Mouse (Mus musculus): Measurements from ENCODE around the gene Mdga2. TPM values are rescaled to one million over a fixed set of nuclear protein-coding genes. Genes with fewer than 3 reads are reported as not detected.

Gene Mdga2
- polyA plus RNA-seq, 1 experiment from 2014 or later: 0.08 TPM

GRCm38 (mm10) chr12:66853167-66853566 is 369.2 kb downstream of the Mdga2 start:
- Histone ChIP-seq H3K4me2 (replicated peaks; ENCODE audit: low read depth, low read length) (no peak overlapping the region), H3K9ac (replicated peaks; ENCODE audit: low read depth) (no peak overlapping the region), H3K36me3 (ENCODE audit: insufficient read depth, low read length) (no peaks in the 10 kb centered on the region), H3K27ac (ENCODE audit: low read length) (no peak overlapping the region), H3K27me3 (replicated peaks; ENCODE audit: insufficient read depth, low read length) (no peaks in the 10 kb centered on the region), H3K9me3 (ENCODE audit: low read length) (no peaks in the 10 kb centered on the region), H3K4me1 (ENCODE audit: insufficient read depth, low read depth, low read length) (no peaks in the 10 kb centered on the region), H3K4me3 (ENCODE audit: low read depth, low read length) (no peak overlapping the region)
- 18% methylated on average over 3 of the region's 3 CpGs for WGBS
- peak; percentile 9 for DNase-seq (ENCODE audit: low spot score)
- ATAC-seq: no peak
- TF ChIP-seq EP300 (IDR thresholded peaks at IDR 0.05) (no peak), CTCF (IDR thresholded peaks at IDR 0.05) (peak; percentile 63)

- ATAC-seq (no peak), DNase-seq (ENCODE audit: low spot score) (no peak)
- no peak overlapping the region for H3K9ac ChIP-seq (replicated peaks; ENCODE audit: low read depth)
- no peaks in the 10 kb centered on the region for H3K27me3 ChIP-seq (replicated peaks; ENCODE audit: insufficient read depth, low read length)
- H3K4me2 ChIP-seq (replicated peaks; ENCODE audit: low read depth, low read length): no peak overlapping the region
- H3K27ac ChIP-seq (ENCODE audit: low read length): no peak overlapping the region
- H3K9me3 ChIP-seq (ENCODE audit: low read length): no peaks in the 10 kb centered on the region
- no peak overlapping the region for H3K4me3 ChIP-seq (ENCODE audit: low read depth, low read length)
- TF ChIP-seq CTCF (IDR thresholded peaks at IDR 0.05): no peak
- TF ChIP-seq EP300 (IDR thresholded peaks at IDR 0.05): no peak
- WGBS: 42% methylated on average over 3 of the region's 3 CpGs
- no peaks in the 10 kb centered on the region for H3K36me3 ChIP-seq (ENCODE audit: insufficient read depth, low read length)
- no peaks in the 10 kb centered on the region for H3K4me1 ChIP-seq (ENCODE audit: insufficient read depth, low read depth, low read length)
Measured at GRCm38 (mm10) chr12:66840336-66840735, 382.0 kb downstream of the Mdga2 start.

- Histone ChIP-seq H3K4me2 (replicated peaks; ENCODE audit: low read depth, low read length) (no peak overlapping the region), H3K9me3 (ENCODE audit: low read length) (no peaks in the 10 kb centered on the region), H3K4me1 (ENCODE audit: insufficient read depth, low read depth, low read length) (no peaks in the 10 kb centered on the region), H3K36me3 (ENCODE audit: insufficient read depth, low read length) (no peaks in the 10 kb centered on the region), H3K9ac (replicated peaks; ENCODE audit: low read depth) (no peak overlapping the region), H3K27me3 (replicated peaks; ENCODE audit: insufficient read depth, low read length) (no peaks in the 10 kb centered on the region), H3K27ac (ENCODE audit: low read length) (no peak overlapping the region), H3K4me3 (ENCODE audit: low read depth, low read length) (no peak overlapping the region)
- DNase-seq (ENCODE audit: low spot score) (no peak), ATAC-seq (no peak)
- no peak for TF ChIP-seq CTCF (IDR thresholded peaks at IDR 0.05)
- TF ChIP-seq EP300 (IDR thresholded peaks at IDR 0.05): no peak
Measured at GRCm38 (mm10) chr12:66755653-66756052, 466.7 kb downstream of the Mdga2 start.

- Histone ChIP-seq H3K4me1 (ENCODE audit: insufficient read depth, low read depth, low read length) (no peaks in the 10 kb centered on the region), H3K4me3 (ENCODE audit: low read depth, low read length) (no peak overlapping the region), H3K4me2 (replicated peaks; ENCODE audit: low read depth, low read length) (no peak overlapping the region), H3K9me3 (ENCODE audit: low read length) (no peaks in the 10 kb centered on the region), H3K27me3 (replicated peaks; ENCODE audit: insufficient read depth, low read length) (no peaks in the 10 kb centered on the region), H3K27ac (ENCODE audit: low read length) (no peak overlapping the region), H3K9ac (replicated peaks; ENCODE audit: low read depth) (no peak overlapping the region), H3K36me3 (ENCODE audit: insufficient read depth, low read length) (no peaks in the 10 kb centered on the region)
- no peak for ATAC-seq
- TF ChIP-seq CTCF (IDR thresholded peaks at IDR 0.05) (no peak), EP300 (IDR thresholded peaks at IDR 0.05) (no peak)
- no peak for DNase-seq (ENCODE audit: low spot score)
- WGBS: 39% methylated on average over 3 of the region's 3 CpGs
Measured at GRCm38 (mm10) chr12:66734536-66734935, 487.8 kb downstream of the Mdga2 start.

GRCm38 (mm10) chr12:66724474-66724873 is 497.9 kb downstream of the Mdga2 start:
- Histone ChIP-seq H3K27ac (ENCODE audit: low read length) (no peak overlapping the region), H3K9me3 (ENCODE audit: low read length) (no peaks in the 10 kb centered on the region), H3K27me3 (replicated peaks; ENCODE audit: insufficient read depth, low read length) (no peaks in the 10 kb centered on the region), H3K4me3 (ENCODE audit: low read depth, low read length) (no peak overlapping the region), H3K9ac (replicated peaks; ENCODE audit: low read depth) (no peak overlapping the region), H3K4me2 (replicated peaks; ENCODE audit: low read depth, low read length) (no peak overlapping the region), H3K36me3 (ENCODE audit: insufficient read depth, low read length) (no peaks in the 10 kb centered on the region), H3K4me1 (ENCODE audit: insufficient read depth, low read depth, low read length) (no peaks in the 10 kb centered on the region)
- TF ChIP-seq CTCF (IDR thresholded peaks at IDR 0.05): no peak
- TF ChIP-seq EP300 (IDR thresholded peaks at IDR 0.05): no peak
- WGBS: 71% methylated on average over 2 of the region's 2 CpGs
- DNase-seq (ENCODE audit: low spot score): no peak
- ATAC-seq: no peak

- Histone ChIP-seq H3K4me1 (ENCODE audit: insufficient read depth, low read depth, low read length) (no peaks in the 10 kb centered on the region), H3K27ac (ENCODE audit: low read length) (no peak overlapping the region), H3K4me3 (ENCODE audit: low read depth, low read length) (no peak overlapping the region), H3K4me2 (replicated peaks; ENCODE audit: low read depth, low read length) (no peak overlapping the region), H3K27me3 (replicated peaks; ENCODE audit: insufficient read depth, low read length) (no peaks in the 10 kb centered on the region), H3K36me3 (ENCODE audit: insufficient read depth, low read length) (no peaks in the 10 kb centered on the region), H3K9me3 (ENCODE audit: low read length) (no peaks in the 10 kb centered on the region), H3K9ac (replicated peaks; ENCODE audit: low read depth) (no peak overlapping the region)
- ATAC-seq: no peak
- no peak for DNase-seq (ENCODE audit: low spot score)
- TF ChIP-seq EP300 (IDR thresholded peaks at IDR 0.05): no peak
- no peak for TF ChIP-seq CTCF (IDR thresholded peaks at IDR 0.05)
- WGBS: 74% methylated on average over 10 of the region's 10 CpGs
Measured at GRCm38 (mm10) chr12:66708334-66708733, 514.0 kb downstream of the Mdga2 start.

- Histone ChIP-seq H3K4me3 (ENCODE audit: low read depth, low read length) (no peak overlapping the region), H3K27me3 (replicated peaks; ENCODE audit: insufficient read depth, low read length) (no peaks in the 10 kb centered on the region), H3K9ac (replicated peaks; ENCODE audit: low read depth) (no peak overlapping the region), H3K9me3 (ENCODE audit: low read length) (no peaks in the 10 kb centered on the region), H3K4me2 (replicated peaks; ENCODE audit: low read depth, low read length) (no peak overlapping the region), H3K27ac (ENCODE audit: low read length) (no peak overlapping the region), H3K4me1 (ENCODE audit: insufficient read depth, low read depth, low read length) (no peaks in the 10 kb centered on the region), H3K36me3 (ENCODE audit: insufficient read depth, low read length) (no peaks in the 10 kb centered on the region)
- 35% methylated on average over 2 of the region's 2 CpGs for WGBS
- DNase-seq (ENCODE audit: low spot score) (no peak), ATAC-seq (no peak)
- TF ChIP-seq CTCF (IDR thresholded peaks at IDR 0.05) (no peak), EP300 (IDR thresholded peaks at IDR 0.05) (no peak)
Measured at GRCm38 (mm10) chr12:66707431-66707830, 514.9 kb downstream of the Mdga2 start.

All from lung, postnatal 0 days (tissue).